Mouse (Mus musculus) liver, embryonic 11.5 days (tissue): Measurements from ENCODE around the gene Susd1. TPM values are rescaled to one million over a fixed set of nuclear protein-coding genes. Genes with fewer than 3 reads are reported as not detected.

Experiments
- ATAC-seq: fragments of 200-750 bp; cut with Nextera tagmentation; replicated peaks from 2 replicates; pipeline ENCODE4 v1.8.0; 2017; ENCODE audit warnings: moderate number of reproducible peaks, mild to moderate bottlenecking, moderate TSS enrichment, moderate library complexity; ENCODE audit not compliant: low FRiP score
- DNase-seq: peaks from one replicate; pipeline ENCODE4 v3.0.0-alpha.2; 2017; ENCODE audit warnings: low spot score
- H3K27ac ChIP-seq: fragments of 300-500 bp; sonication (generic); 2 replicates; pipeline ENCODE4 v1.5.1; 2014; ENCODE audit warnings: mild to moderate bottlenecking, low read depth, low read length, control low read depth
- H3K27me3 ChIP-seq: fragments of 300-500 bp; sonication (generic); replicated peaks from 2 replicates; pipeline ENCODE4 v1.6.1; 2014; ENCODE audit warnings: low read length, mixed read lengths; ENCODE audit not compliant: control insufficient read depth, insufficient read depth
- H3K36me3 ChIP-seq: fragments of 300-500 bp; sonication (generic); 2 replicates; pipeline ENCODE4 v1.6.1; 2014; ENCODE audit warnings: mild to moderate bottlenecking, low read length, moderate library complexity, mixed read lengths; ENCODE audit not compliant: control insufficient read depth, insufficient read depth
- H3K4me1 ChIP-seq: fragments of 300-500 bp; sonication (generic); replicated peaks from 2 replicates; pipeline ENCODE4 v1.6.1; 2014; ENCODE audit warnings: low read length, mixed read lengths; ENCODE audit not compliant: control insufficient read depth, insufficient read depth
- H3K4me2 ChIP-seq: fragments of 300-500 bp; sonication (generic); 2 replicates; pipeline ENCODE4 v1.6.1; 2014; ENCODE audit warnings: mild to moderate bottlenecking, control low read depth, moderate library complexity
- H3K4me3 ChIP-seq: fragments of 300-500 bp; sonication (generic); 2 replicates; pipeline ENCODE4 v1.5.1; 2014; ENCODE audit warnings: low read depth, low read length, control low read depth
- H3K9ac ChIP-seq: fragments of 300-500 bp; sonication (generic); 2 replicates; pipeline ENCODE4 v1.6.1; 2014; ENCODE audit warnings: low read depth, low read length, control low read depth
- H3K9me3 ChIP-seq: fragments of 300-500 bp; sonication (generic); 2 replicates; pipeline ENCODE4 v1.6.1; 2016; ENCODE audit warnings: low read length, inconsistent platforms, mixed read lengths; ENCODE audit not compliant: control insufficient read depth
- WGBS: fragments of 180-500 bp; shearing (Covaris S2); extraction: QIAGEN DNeasy Blood & Tissue Kit; methylation state at CpG from one replicate; pipeline ENCODE4 v1.1.7; 2014; 5-methylcytosine and 5-hydroxymethylcytosine counted together
- polyA plus RNA-seq: library from polyadenylated mRNA; unstranded; fragments of >200 nt; fragmentation: Nextera tagmentation; extraction: Ambion mirVana; gene quantifications from 2 replicates; pipeline ENCODE4 v1.2.1, GENCODE M21; 2014

Gene Susd1
- polyA plus RNA-seq, 1 experiment from 2014 or later = 20.8 TPM

DNA sequence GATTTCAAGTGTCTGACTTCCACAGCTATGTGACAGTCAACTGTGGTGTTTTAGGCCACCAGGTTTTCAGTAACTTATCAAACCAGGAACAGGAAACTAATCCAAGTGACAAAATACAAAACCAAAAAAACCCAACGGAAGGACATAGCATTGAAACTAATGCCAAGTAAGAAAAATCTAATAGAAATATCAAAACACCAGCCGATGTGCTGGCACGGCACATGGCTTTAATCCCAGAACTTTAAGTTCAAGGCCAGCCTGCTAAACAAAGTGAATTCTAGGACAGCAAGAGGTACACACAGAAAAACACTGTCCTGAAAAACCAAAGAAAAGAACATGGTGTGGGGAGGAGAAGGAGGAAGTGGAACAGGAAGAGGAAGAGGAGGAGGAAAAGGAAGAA is 83.8 kb downstream of the Susd1 start:
- WGBS = 89% methylated on average over 3 of the region's 3 CpGs
- peaks cover 7% of the 10 kb centered on the region for H3K36me3 ChIP-seq

GRCm38 (mm10) chr4:59351938-59352337 is 86.5 kb downstream of the Susd1 start:
- Histone ChIP-seq H3K36me3 (peaks cover 7% of the 10 kb centered on the region), H3K4me3 (no peak overlapping the region), H3K9me3 (no peaks in the 10 kb centered on the region), H3K9ac (no peak overlapping the region), H3K27ac (no peak overlapping the region), H3K4me2 (no peak overlapping the region), H3K27me3 (no peaks in the 10 kb centered on the region), H3K4me1 (no peaks in the 10 kb centered on the region)
- DNase-seq (no peak), ATAC-seq (no peak)
- WGBS = 80% methylated on average over 7 of the region's 7 CpGs

More for the DNA sequence above, 83.8 kb downstream of the Susd1 start:
- Histone ChIP-seq H3K4me3 (no peak overlapping the region), H3K9me3 (no peaks in the 10 kb centered on the region), H3K9ac (no peak overlapping the region), H3K27ac (no peak overlapping the region), H3K4me2 (no peak overlapping the region), H3K27me3 (no peaks in the 10 kb centered on the region), H3K4me1 (no peaks in the 10 kb centered on the region)
- ATAC-seq (no peak), DNase-seq (no peak)

GRCm38 (mm10) chr4:59350354-59350753 is 88.1 kb downstream of the Susd1 start:
- no peak for DNase-seq
- Histone ChIP-seq H3K4me1 (no peaks in the 10 kb centered on the region), H3K4me2 (no peak overlapping the region), H3K9ac (no peak overlapping the region), H3K27me3 (no peaks in the 10 kb centered on the region), H3K27ac (no peak overlapping the region), H3K36me3 (0 out of 2 replicates have a peak, but pooled peaks cover 2% of the 10 kb centered on the region), H3K9me3 (no peaks in the 10 kb centered on the region), H3K4me3 (no peak overlapping the region)
- 95% methylated on average over 2 of the region's 2 CpGs for WGBS
- ATAC-seq = no peak

GRCm38 (mm10) chr4:59349425-59350185 is 88.8 kb downstream of the Susd1 start:
- Histone ChIP-seq H3K27me3 (no peaks in the 10 kb centered on the region), H3K9me3 (no peaks in the 10 kb centered on the region), H3K36me3 (no peaks in the 10 kb centered on the region), H3K27ac (no peak overlapping the region), H3K4me3 (no peak overlapping the region), H3K4me2 (no peak overlapping the region), H3K9ac (no peak overlapping the region), H3K4me1 (no peaks in the 10 kb centered on the region)
- DNase-seq (no peak), ATAC-seq (no peak)
- 69% methylated on average over 7 of the region's 7 CpGs for WGBS

GRCm38 (mm10) chr4:59340714-59341113 is 97.7 kb downstream of the Susd1 start:
- Histone ChIP-seq H3K9me3 (no peaks in the 10 kb centered on the region), H3K27ac (no peak overlapping the region), H3K36me3 (no peaks in the 10 kb centered on the region), H3K27me3 (no peaks in the 10 kb centered on the region), H3K9ac (no peak overlapping the region), H3K4me2 (no peak overlapping the region), H3K4me1 (no peaks in the 10 kb centered on the region), H3K4me3 (no peak overlapping the region)
- ATAC-seq = peak; percentile 71
- DNase-seq = peak; percentile 82
- 1% methylated on average over 3 of the region's 3 CpGs for WGBS

DNA sequence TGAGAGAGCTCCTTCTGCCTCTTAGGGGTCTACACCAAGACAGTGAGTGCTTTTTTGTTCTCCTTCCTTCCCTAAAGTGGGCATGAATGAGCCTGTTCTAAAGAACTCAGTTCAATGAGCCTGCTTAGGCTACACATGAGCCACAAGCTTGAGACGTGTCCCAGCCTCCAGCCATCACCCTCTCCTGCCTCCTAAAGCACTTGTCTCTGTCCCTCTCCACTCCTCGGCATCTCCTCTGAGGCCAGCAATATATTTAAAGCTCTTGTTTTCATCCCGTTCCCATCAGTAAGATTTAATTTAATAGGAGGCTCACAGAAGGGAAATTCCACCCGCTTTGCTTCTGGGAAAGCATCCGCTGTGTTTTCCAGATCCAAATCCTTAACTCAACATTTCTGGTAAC is 98.4 kb downstream of the Susd1 start:
- H3K4me3 ChIP-seq = no peak overlapping the region
- no peak overlapping the region for H3K27ac ChIP-seq
- no peaks in the 10 kb centered on the region; the same call in 1 of the 2 replicates for H3K36me3 ChIP-seq
- no peak for ATAC-seq
- H3K9me3 ChIP-seq = no peaks in the 10 kb centered on the region
- no peak overlapping the region for H3K9ac ChIP-seq
- H3K4me1 ChIP-seq = no peaks in the 10 kb centered on the region
- WGBS = 82% methylated on average over 5 of the region's 5 CpGs
- no peak for DNase-seq
- no peaks in the 10 kb centered on the region for H3K27me3 ChIP-seq
- no peak overlapping the region for H3K4me2 ChIP-seq

- Histone ChIP-seq H3K4me1 (no peaks in the 10 kb centered on the region), H3K9me3 (no peaks in the 10 kb centered on the region), H3K27me3 (no peaks in the 10 kb centered on the region), H3K36me3 (no peaks in the 10 kb centered on the region; the same call in 1 of the 2 replicates), H3K27ac (no peak overlapping the region), H3K9ac (no peak overlapping the region), H3K4me3 (no peak overlapping the region), H3K4me2 (no peak overlapping the region)
- DNase-seq (no peak), ATAC-seq (no peak)
- 86% methylated on average over 8 of the region's 8 CpGs for WGBS
Measured at GRCm38 (mm10) chr4:59338896-59339535, 99.4 kb downstream of the Susd1 start.

DNA sequence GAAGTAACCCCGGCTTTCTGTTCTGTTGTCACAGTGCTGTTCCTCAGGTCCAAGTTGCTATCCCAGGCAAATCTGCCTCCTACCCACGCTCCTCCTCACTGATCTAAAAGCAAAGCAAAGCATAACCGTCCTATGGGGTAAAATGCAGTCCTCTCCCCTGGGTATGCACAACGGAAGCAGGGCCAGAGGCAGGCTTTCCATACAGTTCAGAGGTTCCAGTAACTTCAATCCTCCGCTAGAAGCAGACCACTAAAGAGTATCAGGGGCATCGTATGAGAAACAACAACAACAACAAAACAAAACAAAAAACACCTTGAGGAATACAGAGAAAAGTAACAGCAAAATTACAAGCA is 100.9 kb downstream of the Susd1 start:
- Histone ChIP-seq H3K36me3 (no peaks in the 10 kb centered on the region; the same call in 1 of the 2 replicates), H3K9me3 (no peaks in the 10 kb centered on the region), H3K9ac (no peak overlapping the region), H3K27me3 (no peaks in the 10 kb centered on the region), H3K4me2 (no peak overlapping the region), H3K27ac (no peak overlapping the region), H3K4me1 (no peaks in the 10 kb centered on the region), H3K4me3 (no peak overlapping the region)
- WGBS = 86% methylated on average over 6 of the region's 6 CpGs
- DNase-seq (no peak), ATAC-seq (no peak)
